Mouse (Mus musculus) midbrain, embryonic 12.5 days (tissue): ENCODE results near the gene Hs3st2. TPM values are rescaled to one million over a fixed set of nuclear protein-coding genes. Genes with fewer than 3 reads are reported as not detected.

Experiments used
- ATAC-seq: fragments of 200-750 bp; cut with Nextera tagmentation; 2 replicates; pipeline ENCODE4 v1.8.0; 2017; ENCODE audit warnings: low read depth, moderate TSS enrichment, moderate library complexity; ENCODE audit not compliant: low FRiP score
- H3K27ac ChIP-seq: fragments of 300-500 bp; sonication (generic); replicated peaks from 2 replicates; pipeline ENCODE4 v1.5.1; 2016; ENCODE audit warnings: mild to moderate bottlenecking
- H3K27me3 ChIP-seq: fragments of 300-500 bp; sonication (generic); 2 replicates; pipeline ENCODE4 v1.6.1; 2016; ENCODE audit warnings: mild to moderate bottlenecking
- H3K36me3 ChIP-seq: fragments of 300-500 bp; sonication (generic); 2 replicates; pipeline ENCODE4 v1.6.1; 2016
- H3K4me1 ChIP-seq: fragments of 300-500 bp; sonication (generic); 2 replicates; pipeline ENCODE4 v1.6.1; 2016
- H3K4me2 ChIP-seq: fragments of 300-500 bp; sonication (generic); replicated peaks from 2 replicates; pipeline ENCODE4 v1.6.1; 2016; ENCODE audit warnings: mild to moderate bottlenecking, moderate library complexity
- H3K4me3 ChIP-seq: fragments of 300-500 bp; sonication (generic); 2 replicates; pipeline ENCODE4 v1.5.1; 2016; ENCODE audit warnings: mild to moderate bottlenecking
- H3K9ac ChIP-seq: fragments of 300-500 bp; sonication (generic); replicated peaks from 2 replicates; pipeline ENCODE4 v1.6.1; 2016; ENCODE audit warnings: mild to moderate bottlenecking, moderate library complexity
- H3K9me3 ChIP-seq: fragments of 300-500 bp; sonication (generic); 2 replicates; pipeline ENCODE4 v1.6.1; 2016; ENCODE audit warnings: mild to moderate bottlenecking
- WGBS: fragments of 180-500 bp; shearing (Covaris S2); methylation state at CpG from one replicate; pipeline ENCODE4 v1.1.7; 2016; 5-methylcytosine and 5-hydroxymethylcytosine counted together
- polyA plus RNA-seq: library from polyadenylated mRNA; unstranded; fragments of >200 nt; fragmentation: Nextera tagmentation; extraction: Ambion mirVana; gene quantifications from 2 replicates; pipeline ENCODE4 v1.2.1, GENCODE M21; 2016

Gene Hs3st2
- polyA plus RNA-seq, 1 experiment from 2014 or later, result 2.2 TPM

GRCm38 (mm10) chr7:121465111-121465510, 73.5 kb downstream of the Hs3st2 start:
- no peak overlapping the region for H3K27ac ChIP-seq
- 82% methylated on average over 1 of the region's 1 CpGs for WGBS
- H3K4me1 ChIP-seq, result no peaks in the 10 kb centered on the region
- no peak overlapping the region for H3K4me2 ChIP-seq
- no peak for ATAC-seq
- no peaks in the 10 kb centered on the region for H3K27me3 ChIP-seq
- H3K36me3 ChIP-seq, result no peaks in the 10 kb centered on the region
- no peak overlapping the region for H3K4me3 ChIP-seq
- H3K9me3 ChIP-seq, result no peaks in the 10 kb centered on the region
- H3K9ac ChIP-seq, result no peak overlapping the region

GRCm38 (mm10) chr7:121466331-121466730, 74.7 kb downstream of the Hs3st2 start:
- Histone ChIP-seq H3K27ac (no peak overlapping the region), H3K36me3 (no peaks in the 10 kb centered on the region), H3K27me3 (no peaks in the 10 kb centered on the region), H3K9ac (no peak overlapping the region), H3K4me2 (no peak overlapping the region), H3K4me3 (no peak overlapping the region), H3K9me3 (no peaks in the 10 kb centered on the region), H3K4me1 (no peaks in the 10 kb centered on the region)
- no peak for ATAC-seq
- 71% methylated on average over 5 of the region's 5 CpGs for WGBS

GRCm38 (mm10) chr7:121469435-121469834, 77.8 kb downstream of the Hs3st2 start:
- Histone ChIP-seq H3K4me1 (no peaks in the 10 kb centered on the region), H3K9me3 (no peaks in the 10 kb centered on the region), H3K27me3 (no peaks in the 10 kb centered on the region), H3K9ac (no peak overlapping the region), H3K36me3 (no peaks in the 10 kb centered on the region), H3K4me3 (no peak overlapping the region), H3K27ac (no peak overlapping the region), H3K4me2 (no peak overlapping the region)
- ATAC-seq, result no peak
- 77% methylated on average over 3 of the region's 3 CpGs for WGBS

DNA sequence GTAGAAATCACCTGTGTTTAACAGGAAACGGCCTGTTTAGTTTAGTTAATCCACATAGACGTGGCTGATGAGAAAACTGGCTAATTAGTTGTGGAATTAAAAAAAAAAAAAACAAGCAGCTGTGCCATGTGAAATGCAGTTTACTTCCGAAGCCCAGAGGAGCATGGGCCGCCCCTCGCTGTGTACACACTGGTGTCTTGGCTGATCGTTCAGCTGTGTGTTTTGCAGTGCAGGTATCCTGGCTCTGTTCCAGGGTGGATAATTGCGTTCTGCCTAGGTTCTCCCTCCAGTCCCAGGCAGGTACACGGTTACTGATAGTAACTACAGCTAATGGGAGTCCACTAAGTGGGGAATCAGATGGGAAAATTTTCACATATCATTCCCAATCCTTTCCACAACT, 86.6 kb downstream of the Hs3st2 start:
- H3K36me3 ChIP-seq, result no peaks in the 10 kb centered on the region
- H3K9ac ChIP-seq, result no peak overlapping the region
- no peak for ATAC-seq
- 73% methylated on average over 8 of the region's 8 CpGs for WGBS
- no peak overlapping the region for H3K4me3 ChIP-seq
- no peak overlapping the region for H3K27ac ChIP-seq
- H3K9me3 ChIP-seq, result no peaks in the 10 kb centered on the region
- H3K4me2 ChIP-seq, result no peak overlapping the region
- no peaks in the 10 kb centered on the region for H3K27me3 ChIP-seq
- H3K4me1 ChIP-seq, result 0 out of 2 replicates have a peak, but pooled peaks cover 3% of the 10 kb centered on the region

DNA sequence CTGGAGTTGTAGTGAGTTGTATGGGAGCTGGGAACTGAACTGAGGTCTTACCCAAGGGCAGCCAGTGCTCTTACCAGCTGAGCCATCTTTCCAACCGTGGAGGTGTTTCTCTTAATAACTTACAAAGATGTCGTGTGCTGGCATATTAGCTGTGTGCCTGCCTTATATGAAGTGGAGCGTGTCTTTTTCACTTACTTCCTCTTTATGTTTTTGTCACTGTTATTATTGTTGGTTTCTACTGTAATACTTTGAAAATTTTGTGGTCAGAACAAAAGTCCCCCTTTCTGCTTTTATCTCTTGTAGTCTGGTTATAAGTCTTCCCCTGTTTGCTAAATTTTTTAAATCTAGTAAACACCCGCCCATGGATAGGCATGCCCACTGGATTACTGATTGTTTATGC, 88.4 kb downstream of the Hs3st2 start:
- no peaks in the 10 kb centered on the region for H3K9me3 ChIP-seq
- 85% methylated on average over 4 of the region's 4 CpGs for WGBS
- ATAC-seq, result no peak
- H3K4me2 ChIP-seq, result no peak overlapping the region
- H3K36me3 ChIP-seq, result no peaks in the 10 kb centered on the region
- H3K27ac ChIP-seq, result no peak overlapping the region
- 0 out of 2 replicates have a peak, but pooled peaks cover 3% of the 10 kb centered on the region for H3K4me1 ChIP-seq
- no peak overlapping the region for H3K4me3 ChIP-seq
- no peaks in the 10 kb centered on the region for H3K27me3 ChIP-seq
- no peak overlapping the region for H3K9ac ChIP-seq

- Histone ChIP-seq H3K27ac (no peak overlapping the region), H3K27me3 (no peaks in the 10 kb centered on the region), H3K36me3 (no peaks in the 10 kb centered on the region), H3K9me3 (no peaks in the 10 kb centered on the region), H3K4me2 (no peak overlapping the region), H3K9ac (no peak overlapping the region), H3K4me3 (no peak overlapping the region), H3K4me1 (0 out of 2 replicates have a peak, but pooled peaks cover 3% of the 10 kb centered on the region)
- ATAC-seq, result no peak
- 80% methylated on average over 4 of the region's 4 CpGs for WGBS
Measured at GRCm38 (mm10) chr7:121484590-121484989, 92.9 kb downstream of the Hs3st2 start.

DNA sequence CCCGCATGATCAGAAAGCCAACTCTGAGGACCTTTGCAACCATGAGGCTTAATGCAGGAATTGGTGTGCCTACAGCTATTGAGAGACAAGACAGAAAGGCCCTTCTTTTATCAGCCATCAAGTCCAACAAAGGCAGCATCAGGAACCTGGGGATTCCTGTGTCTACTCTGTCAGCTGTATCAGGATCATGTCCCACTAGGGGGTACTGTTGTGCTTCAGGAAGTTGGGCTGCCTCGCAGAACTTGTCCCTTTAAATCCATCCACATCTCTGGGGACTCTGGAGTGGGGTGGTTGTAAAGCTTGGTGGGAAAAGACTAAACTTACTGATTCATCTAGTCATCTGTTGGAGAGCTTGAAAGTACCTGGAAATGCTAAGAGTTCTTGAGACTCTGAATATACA, 93.6 kb downstream of the Hs3st2 start:
- H3K27ac ChIP-seq, result no peak overlapping the region
- no peaks in the 10 kb centered on the region for H3K36me3 ChIP-seq
- no peak overlapping the region for H3K4me2 ChIP-seq
- 0 out of 2 replicates have a peak, but pooled peaks cover 3% of the 10 kb centered on the region for H3K4me1 ChIP-seq
- no peak overlapping the region for H3K9ac ChIP-seq
- no peak for ATAC-seq
- no peaks in the 10 kb centered on the region for H3K27me3 ChIP-seq
- H3K9me3 ChIP-seq, result no peaks in the 10 kb centered on the region
- H3K4me3 ChIP-seq, result no peak overlapping the region
- WGBS, result 69% methylated on average over 2 of the region's 2 CpGs

- Histone ChIP-seq H3K4me2 (no peak overlapping the region), H3K36me3 (no peaks in the 10 kb centered on the region), H3K9ac (no peak overlapping the region), H3K9me3 (no peaks in the 10 kb centered on the region), H3K27me3 (no peaks in the 10 kb centered on the region), H3K4me1 (peaks cover 3% of the 10 kb centered on the region; the same call in 1 of the 2 replicates), H3K4me3 (no peak overlapping the region), H3K27ac (no peak overlapping the region)
- WGBS, result 67% methylated on average over 6 of the region's 6 CpGs
- no peak for ATAC-seq
Measured at GRCm38 (mm10) chr7:121487291-121487690, 95.6 kb downstream of the Hs3st2 start.

- Histone ChIP-seq H3K4me1 (no peaks in the 10 kb centered on the region; the same call in 1 of the 2 replicates), H3K4me2 (no peak overlapping the region), H3K9ac (no peak overlapping the region), H3K27ac (no peak overlapping the region), H3K36me3 (no peaks in the 10 kb centered on the region), H3K4me3 (no peak overlapping the region), H3K9me3 (no peaks in the 10 kb centered on the region), H3K27me3 (no peaks in the 10 kb centered on the region)
- no peak for ATAC-seq
- 89% methylated on average over 9 of the region's 9 CpGs for WGBS
Measured at GRCm38 (mm10) chr7:121489401-121489800, 97.7 kb downstream of the Hs3st2 start.

DNA sequence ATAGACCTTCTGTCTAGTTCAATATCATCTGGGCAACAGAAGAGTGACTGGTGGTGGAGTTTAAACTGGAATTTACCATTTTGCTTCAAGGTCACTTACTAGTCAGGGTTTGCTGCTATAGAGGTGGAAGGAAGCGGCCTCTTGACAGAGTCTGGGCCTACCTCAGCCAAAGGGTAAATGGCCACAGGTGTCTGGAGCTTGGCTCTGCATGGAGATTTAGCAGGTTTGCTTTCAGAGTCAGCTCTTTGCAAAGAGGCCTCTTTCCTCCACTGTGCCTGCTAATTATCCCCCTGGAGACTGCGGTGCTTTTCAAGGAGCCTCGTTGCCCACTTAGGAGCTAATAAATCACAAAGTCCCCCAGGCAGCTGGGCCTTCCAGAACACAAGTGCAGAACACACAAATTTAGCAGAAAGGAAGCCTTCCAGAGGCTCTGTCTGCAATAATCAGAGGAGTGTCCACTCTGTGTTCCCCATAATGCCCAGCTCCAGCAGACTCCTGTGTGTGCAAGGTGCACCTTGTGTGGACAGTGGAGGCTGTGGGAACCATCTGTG, 99.9 kb downstream of the Hs3st2 start:
- Histone ChIP-seq H3K4me1 (no peaks in the 10 kb centered on the region; the same call in 1 of the 2 replicates), H3K4me2 (no peak overlapping the region), H3K36me3 (no peaks in the 10 kb centered on the region), H3K9me3 (no peaks in the 10 kb centered on the region), H3K27me3 (no peaks in the 10 kb centered on the region), H3K9ac (no peak overlapping the region), H3K4me3 (no peak overlapping the region), H3K27ac (no peak overlapping the region; the same call in 1 of the 2 replicates)
- WGBS, result 54% methylated on average over 3 of the region's 3 CpGs
- no peak for ATAC-seq

GRCm38 (mm10) chr7:121500516-121500915, 108.9 kb downstream of the Hs3st2 start:
- no peak for ATAC-seq
- Histone ChIP-seq H3K36me3 (no peaks in the 10 kb centered on the region), H3K9me3 (no peaks in the 10 kb centered on the region), H3K27ac (no peak overlapping the region), H3K4me1 (no peaks in the 10 kb centered on the region), H3K9ac (no peak overlapping the region), H3K4me2 (no peak overlapping the region), H3K4me3 (no peak overlapping the region), H3K27me3 (no peaks in the 10 kb centered on the region)
- WGBS, result 94% methylated on average over 17 of the region's 17 CpGs

DNA sequence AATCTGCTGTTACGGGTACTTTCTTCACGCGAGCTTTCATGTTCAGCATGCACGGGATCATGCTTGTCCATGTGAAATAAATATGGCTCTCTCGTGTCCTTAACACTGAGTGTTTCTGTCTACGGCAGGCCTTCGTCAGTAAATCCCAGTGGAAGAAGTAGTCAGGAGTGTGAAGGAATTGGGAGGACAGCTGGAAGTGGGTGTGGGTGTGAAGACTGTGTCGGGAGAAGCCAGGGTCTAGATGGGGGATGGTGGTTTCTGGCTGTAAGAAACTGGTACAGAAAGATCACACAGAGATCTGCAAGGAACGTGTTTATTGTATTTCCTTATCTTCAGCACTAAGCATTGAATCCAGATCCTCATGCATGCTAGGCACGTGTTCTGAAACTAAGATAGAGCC, 110.0 kb downstream of the Hs3st2 start:
- no peaks in the 10 kb centered on the region for H3K9me3 ChIP-seq
- no peak overlapping the region for H3K27ac ChIP-seq
- no peaks in the 10 kb centered on the region for H3K36me3 ChIP-seq
- ATAC-seq, result no peak
- no peaks in the 10 kb centered on the region for H3K4me1 ChIP-seq
- WGBS, result 74% methylated on average over 10 of the region's 10 CpGs
- no peak overlapping the region for H3K4me2 ChIP-seq
- no peaks in the 10 kb centered on the region for H3K27me3 ChIP-seq
- H3K9ac ChIP-seq, result no peak overlapping the region
- no peak overlapping the region for H3K4me3 ChIP-seq

- peaks cover 3% of the 10 kb centered on the region; the same call in 1 of the 2 replicates for H3K9me3 ChIP-seq
- no peaks in the 10 kb centered on the region for H3K36me3 ChIP-seq
- no peak overlapping the region for H3K27ac ChIP-seq
- no peaks in the 10 kb centered on the region for H3K27me3 ChIP-seq
- H3K9ac ChIP-seq, result no peak overlapping the region
- ATAC-seq, result no peak
- no peak overlapping the region for H3K4me3 ChIP-seq
- H3K4me1 ChIP-seq, result no peaks in the 10 kb centered on the region
- WGBS, result 73% methylated on average over 3 of the region's 3 CpGs
- H3K4me2 ChIP-seq, result no peak overlapping the region
Measured at GRCm38 (mm10) chr7:121516727-121517126, 125.1 kb downstream of the Hs3st2 start.
